Mouse (Mus musculus): ENCODE measurements around the gene a.
"Not testable (repeated sequence)": the region's sequence is repeated elsewhere in the genome, so short reads cannot be mapped to it uniquely, and the experiment has no call there.

DNA sequence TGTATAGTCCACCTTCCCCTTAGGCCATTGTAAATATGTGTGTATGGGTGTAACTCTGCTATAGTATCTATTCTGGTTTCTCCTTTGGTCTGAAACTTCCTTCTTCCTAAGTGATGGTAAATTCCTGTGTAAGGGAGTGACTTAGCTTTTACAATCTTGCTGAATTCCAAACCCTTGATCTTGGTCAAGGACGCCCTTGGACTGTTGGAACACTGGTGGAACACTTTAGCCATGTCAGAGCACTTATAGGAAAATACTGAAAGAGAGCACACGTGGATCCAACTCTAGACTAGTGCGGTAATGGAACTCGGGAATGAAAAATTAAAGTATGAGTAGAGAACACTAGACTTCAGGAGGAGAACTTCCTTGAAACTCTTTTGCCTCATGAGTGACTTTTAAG is 108.2 kb downstream of the a start:
- not testable (repeated sequence) for TF ChIP-seq CTCF (IDR thresholded peaks at IDR 0.05; ENCODE audit: low read depth); EP300 (optimal IDR thresholded peaks at IDR 0.05)
